Mouse (Mus musculus) hematopoietic stem cell, adult 5-6 weeks (primary cell): ENCODE measurements around the gene Npb. TPM values are rescaled to one million over a fixed set of nuclear protein-coding genes. Genes with fewer than 3 reads are reported as not detected.

Experiments used
- ATAC-seq, 2 experiments: fragments of 125-278 bp in 1 of 2; replicated peaks in 1 of 2; 2 replicates each; pipeline ENCODE4 v1.8.0; 2016 to 2017; ENCODE audit warnings: inconsistent platforms in 2 of 2, mild to moderate bottlenecking in 2 of 2, moderate number of reproducible peaks in 2 of 2, low read depth in 1 of 2, moderate TSS enrichment in 1 of 2; ENCODE audit not compliant: low FRiP score in 2 of 2, poor library complexity in 2 of 2, severe bottlenecking in 2 of 2, insufficient read depth in 1 of 2, low TSS enrichment in 1 of 2
- total RNA-seq: library from RNA; stranded (forward); fragments of 172-1452, 232-1000 nt; gene quantifications from 2 replicates; pipeline ENCODE4 v1.2.3, GENCODE M21; 2017

Gene Npb
- total RNA-seq, 1 experiment from 2014 or later, result not detected

GRCm38 (mm10) chr11:120625152-120625775, 17.0 kb downstream of the Npb start, which contains the start of gene Sirt7:
TSS of gene Sirt7 (minus strand) at chr11:120625240.
- no peak for ATAC-seq

GRCm38 (mm10) chr11:120626785-120627467, 18.6 kb downstream of the Npb start:
- ATAC-seq, result no peak

GRCm38 (mm10) chr11:120627468-120628300, 19.4 kb downstream of the Npb start:
- peak; percentile 53 to 60 for ATAC-seq

GRCm38 (mm10) chr11:120628601-120629340, 20.5 kb downstream of the Npb start:
- no peak for ATAC-seq

- ATAC-seq, result peak in 1 of 2 experiments; percentile 43; a peak in 2 of 4 replicates
These were observed 21.1 kb downstream of the Npb start for GRCm38 (mm10) chr11:120629341-120629730.

- ATAC-seq, result no peak
These were observed 21.6 kb downstream of the Npb start for GRCm38 (mm10) chr11:120629911-120630310.

GRCm38 (mm10) chr11:120630401-120630871, 22.2 kb downstream of the Npb start:
- ATAC-seq, result peak in 1 of 2 experiments; percentile 36; a peak in 2 of 4 replicates

- ATAC-seq, result no peak
These were observed 22.8 kb downstream of the Npb start for GRCm38 (mm10) chr11:120630881-120631725.

GRCm38 (mm10) chr11:120631726-120632448, 23.6 kb downstream of the Npb start:
- no peak for ATAC-seq

GRCm38 (mm10) chr11:120632559-120633519, 24.6 kb downstream of the Npb start:
- peak; percentile 33 to 46; a peak in 3 of 4 replicates for ATAC-seq

GRCm38 (mm10) chr11:120633520-120634343, 25.5 kb downstream of the Npb start, which contains the start of gene Mafg:
TSS of gene Mafg (minus strand) at chr11:120633600.
- peak; percentile 22 to 41; a peak in 3 of 4 replicates for ATAC-seq

- no peak for ATAC-seq
These were observed 26.5 kb downstream of the Npb start for GRCm38 (mm10) chr11:120634810-120635209.

GRCm38 (mm10) chr11:120641255-120641654, 33.0 kb downstream of the Npb start:
- ATAC-seq, result no peak

- ATAC-seq, result no peak
These were observed 33.6 kb downstream of the Npb start for GRCm38 (mm10) chr11:120641869-120642268.
